Mouse (Mus musculus): ENCODE measurements around the gene 6430571L13Rik.

- TF ChIP-seq CTCF (IDR thresholded peaks at IDR 0.05; ENCODE audit: low read depth, low read length) (no peak), POLR2A (IDR thresholded peaks at IDR 0.05; ENCODE audit: extremely low read depth, insufficient read depth, low read length) (no peak)
Observed at GRCm38 (mm10) chr9:107307099-107307872, 33.1 kb upstream of the 6430571L13Rik start.

All from liver, adult 2 months (tissue).